Mouse (Mus musculus): ENCODE results near the gene Clgn. TPM values are rescaled to one million over a fixed set of nuclear protein-coding genes. Genes with fewer than 3 reads are reported as not detected.
"Not testable (repeated sequence)": the region's sequence is repeated elsewhere in the genome, so short reads cannot be mapped to it uniquely, and the experiment has no call there.

Clgn gene
- polyA plus RNA-seq, 1 experiment from 2014 or later, result 0.05 TPM

- no peaks in the 10 kb centered on the region for H3K36me3 ChIP-seq (ENCODE audit: control insufficient read depth, insufficient read depth)
- H3K9me3 ChIP-seq (replicated peaks; ENCODE audit: control insufficient read depth, low read length), result no peaks in the 10 kb centered on the region
- H3K9ac ChIP-seq (ENCODE audit: low read length), result no peak overlapping the region
- no peak overlapping the region for H3K4me3 ChIP-seq (ENCODE audit: low read length)
- H3K27ac ChIP-seq (ENCODE audit: low read length), result no peak overlapping the region
- no peak overlapping the region for H3K4me2 ChIP-seq (ENCODE audit: low read depth, low read length)
- ATAC-seq (replicated peaks; ENCODE audit: extremely low read depth, insufficient read depth, low FRiP score), result no peak
- no peaks in the 10 kb centered on the region for H3K4me1 ChIP-seq (ENCODE audit: control insufficient read depth, insufficient read depth, low read length)
- 97% methylated on average over 15 of the region's 15 CpGs for WGBS
- H3K27me3 ChIP-seq (ENCODE audit: control insufficient read depth, insufficient read depth, low read length), result peaks cover 11% of the 10 kb centered on the region; the same call in 1 of the 2 replicates
Measured at GRCm38 (mm10) chr8:83416878-83417277, 27.2 kb downstream of the Clgn start.

- Histone ChIP-seq H3K27ac (ENCODE audit: low read length) (no peak overlapping the region), H3K27me3 (ENCODE audit: control insufficient read depth, insufficient read depth, low read length) (peaks cover 12% of the 10 kb centered on the region), H3K36me3 (ENCODE audit: control insufficient read depth, insufficient read depth) (no peaks in the 10 kb centered on the region), H3K4me3 (ENCODE audit: low read length) (no peak overlapping the region), H3K9ac (ENCODE audit: low read length) (no peak overlapping the region), H3K4me2 (ENCODE audit: low read depth, low read length) (no peak overlapping the region), H3K9me3 (replicated peaks; ENCODE audit: control insufficient read depth, low read length) (no peaks in the 10 kb centered on the region), H3K4me1 (ENCODE audit: control insufficient read depth, insufficient read depth, low read length) (no peaks in the 10 kb centered on the region)
- no peak for ATAC-seq (replicated peaks; ENCODE audit: extremely low read depth, insufficient read depth, low FRiP score)
- WGBS, result 59% methylated on average over 6 of the region's 6 CpGs
Measured at GRCm38 (mm10) chr8:83417970-83418369, 28.3 kb downstream of the Clgn start.

GRCm38 (mm10) chr8:83418805-83419516 lies 29.3 kb downstream of the Clgn start:
- no peak overlapping the region for H3K27ac ChIP-seq (ENCODE audit: low read length)
- H3K4me3 ChIP-seq (ENCODE audit: low read length), result no peak overlapping the region
- H3K4me2 ChIP-seq (ENCODE audit: low read depth, low read length), result no peak overlapping the region
- no peaks in the 10 kb centered on the region for H3K4me1 ChIP-seq (ENCODE audit: control insufficient read depth, insufficient read depth, low read length)
- WGBS, result 82% methylated on average over 11 of the region's 11 CpGs
- no peaks in the 10 kb centered on the region for H3K9me3 ChIP-seq (replicated peaks; ENCODE audit: control insufficient read depth, low read length)
- no peak for ATAC-seq (replicated peaks; ENCODE audit: extremely low read depth, insufficient read depth, low FRiP score)
- H3K36me3 ChIP-seq (ENCODE audit: control insufficient read depth, insufficient read depth), result no peaks in the 10 kb centered on the region
- H3K27me3 ChIP-seq (ENCODE audit: control insufficient read depth, insufficient read depth, low read length), result peaks cover 18% of the 10 kb centered on the region
- no peak overlapping the region for H3K9ac ChIP-seq (ENCODE audit: low read length)

GRCm38 (mm10) chr8:83421354-83421753 lies 31.7 kb downstream of the Clgn start:
- no peaks in the 10 kb centered on the region for H3K36me3 ChIP-seq (ENCODE audit: control insufficient read depth, insufficient read depth)
- H3K27ac ChIP-seq (ENCODE audit: low read length), result no peak overlapping the region
- no peak for ATAC-seq (replicated peaks; ENCODE audit: extremely low read depth, insufficient read depth, low FRiP score)
- 94% methylated on average over 1 of the region's 1 CpGs for WGBS
- H3K4me1 ChIP-seq (ENCODE audit: control insufficient read depth, insufficient read depth, low read length), result peaks cover 3% of the 10 kb centered on the region; the same call in 1 of the 2 replicates
- peaks cover 35% of the 10 kb centered on the region for H3K27me3 ChIP-seq (ENCODE audit: control insufficient read depth, insufficient read depth, low read length)
- H3K4me3 ChIP-seq (ENCODE audit: low read length), result no peak overlapping the region
- no peaks in the 10 kb centered on the region for H3K9me3 ChIP-seq (replicated peaks; ENCODE audit: control insufficient read depth, low read length)
- no peak overlapping the region for H3K4me2 ChIP-seq (ENCODE audit: low read depth, low read length)
- H3K9ac ChIP-seq (ENCODE audit: low read length), result no peak overlapping the region

GRCm38 (mm10) chr8:83423032-83423825 lies 33.6 kb downstream of the Clgn start:
- H3K9ac ChIP-seq (ENCODE audit: low read length), result no peak overlapping the region
- no peak overlapping the region for H3K4me2 ChIP-seq (ENCODE audit: low read depth, low read length)
- no peak overlapping the region for H3K4me3 ChIP-seq (ENCODE audit: low read length)
- peaks cover 5% of the 10 kb centered on the region; the same call in 1 of the 2 replicates for H3K4me1 ChIP-seq (ENCODE audit: control insufficient read depth, insufficient read depth, low read length)
- H3K9me3 ChIP-seq (replicated peaks; ENCODE audit: control insufficient read depth, low read length), result no peaks in the 10 kb centered on the region
- 66% methylated on average over 13 of the region's 13 CpGs for WGBS
- peaks cover 32% of the 10 kb centered on the region for H3K27me3 ChIP-seq (ENCODE audit: control insufficient read depth, insufficient read depth, low read length)
- no peaks in the 10 kb centered on the region for H3K36me3 ChIP-seq (ENCODE audit: control insufficient read depth, insufficient read depth)
- no peak overlapping the region for H3K27ac ChIP-seq (ENCODE audit: low read length)
- ATAC-seq (replicated peaks; ENCODE audit: extremely low read depth, insufficient read depth, low FRiP score), result no peak

GRCm38 (mm10) chr8:83425202-83425601 lies 35.5 kb downstream of the Clgn start:
- Histone ChIP-seq H3K36me3 (ENCODE audit: control insufficient read depth, insufficient read depth) (no peaks in the 10 kb centered on the region), H3K27ac (ENCODE audit: low read length) (no peak overlapping the region), H3K9me3 (replicated peaks; ENCODE audit: control insufficient read depth, low read length) (no peaks in the 10 kb centered on the region), H3K4me1 (ENCODE audit: control insufficient read depth, insufficient read depth, low read length) (peaks cover 5% of the 10 kb centered on the region; the same call in 1 of the 2 replicates), H3K27me3 (ENCODE audit: control insufficient read depth, insufficient read depth, low read length) (peaks cover 29% of the 10 kb centered on the region), H3K4me3 (ENCODE audit: low read length) (no peak overlapping the region), H3K4me2 (ENCODE audit: low read depth, low read length) (no peak overlapping the region), H3K9ac (ENCODE audit: low read length) (no peak overlapping the region)
- no peak for ATAC-seq (replicated peaks; ENCODE audit: extremely low read depth, insufficient read depth, low FRiP score)
- WGBS, result 86% methylated on average over 6 of the region's 6 CpGs

- ATAC-seq (replicated peaks; ENCODE audit: extremely low read depth, insufficient read depth, low FRiP score), result no peak
- WGBS, result 37% methylated on average over 11 of the region's 11 CpGs
- Histone ChIP-seq H3K4me1 (ENCODE audit: control insufficient read depth, insufficient read depth, low read length) (peaks cover 5% of the 10 kb centered on the region; the same call in 1 of the 2 replicates), H3K4me2 (ENCODE audit: low read depth, low read length) (no peak overlapping the region), H3K9me3 (replicated peaks; ENCODE audit: control insufficient read depth, low read length) (no peaks in the 10 kb centered on the region), H3K27me3 (ENCODE audit: control insufficient read depth, insufficient read depth, low read length) (peaks cover 27% of the 10 kb centered on the region), H3K9ac (ENCODE audit: low read length) (no peak overlapping the region), H3K36me3 (ENCODE audit: control insufficient read depth, insufficient read depth) (no peaks in the 10 kb centered on the region), H3K27ac (ENCODE audit: low read length) (no peak overlapping the region), H3K4me3 (ENCODE audit: low read length) (no peak overlapping the region)
Measured at GRCm38 (mm10) chr8:83426104-83426759, 36.6 kb downstream of the Clgn start.

GRCm38 (mm10) chr8:83426949-83427348 lies 37.3 kb downstream of the Clgn start:
- ATAC-seq (replicated peaks; ENCODE audit: extremely low read depth, insufficient read depth, low FRiP score), result no peak
- H3K4me1 ChIP-seq (ENCODE audit: control insufficient read depth, insufficient read depth, low read length), result peaks cover 5% of the 10 kb centered on the region; the same call in 1 of the 2 replicates
- H3K36me3 ChIP-seq (ENCODE audit: control insufficient read depth, insufficient read depth), result no peaks in the 10 kb centered on the region
- no peak overlapping the region for H3K4me2 ChIP-seq (ENCODE audit: low read depth, low read length)
- H3K9me3 ChIP-seq (replicated peaks; ENCODE audit: control insufficient read depth, low read length), result no peaks in the 10 kb centered on the region
- H3K9ac ChIP-seq (ENCODE audit: low read length), result no peak overlapping the region
- no peak overlapping the region for H3K27ac ChIP-seq (ENCODE audit: low read length)
- peaks cover 27% of the 10 kb centered on the region for H3K27me3 ChIP-seq (ENCODE audit: control insufficient read depth, insufficient read depth, low read length)
- 22% methylated on average over 7 of the region's 7 CpGs for WGBS
- no peak overlapping the region for H3K4me3 ChIP-seq (ENCODE audit: low read length)

- not testable (repeated sequence) for H3K9me3 ChIP-seq (replicated peaks; ENCODE audit: control insufficient read depth, low read length); H3K4me3 ChIP-seq (ENCODE audit: low read length); H3K27ac ChIP-seq (ENCODE audit: low read length); ATAC-seq (replicated peaks; ENCODE audit: extremely low read depth, insufficient read depth, low FRiP score); H3K9ac ChIP-seq (ENCODE audit: low read length); H3K4me2 ChIP-seq (ENCODE audit: low read depth, low read length); H3K4me1 ChIP-seq (ENCODE audit: control insufficient read depth, insufficient read depth, low read length); H3K36me3 ChIP-seq (ENCODE audit: control insufficient read depth, insufficient read depth)
- H3K27me3 ChIP-seq (ENCODE audit: control insufficient read depth, insufficient read depth, low read length), result peaks cover 20% of the 10 kb centered on the region
- WGBS, result 79% methylated on average over 3 of the region's 3 CpGs
Measured at GRCm38 (mm10) chr8:83428621-83429020, 39.0 kb downstream of the Clgn start.

Measured in heart, embryonic 16.5 days (tissue).